Mouse (Mus musculus): ENCODE measurements around the gene Tyw1.

DNA sequence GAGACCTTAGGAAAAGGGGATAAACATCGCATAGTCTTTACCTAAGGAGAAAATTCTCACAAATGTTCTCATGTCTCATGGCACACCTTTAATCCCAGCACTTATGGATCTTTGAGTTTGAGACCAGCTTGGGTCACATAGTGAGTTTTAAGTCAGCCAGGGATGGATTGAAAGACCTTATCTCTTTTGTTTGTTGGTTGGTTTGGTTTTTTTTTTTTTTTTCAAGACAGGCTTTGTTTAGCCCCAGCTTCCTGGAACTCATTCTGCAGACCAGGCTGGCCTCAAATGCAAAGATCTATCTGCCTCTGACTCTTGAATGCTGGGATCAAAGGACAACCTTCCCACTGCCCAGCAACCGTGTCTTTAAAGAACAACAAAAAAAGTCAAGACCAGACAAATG, 34.1 kb upstream of the Tyw1 start:
- TF ChIP-seq CTCF (IDR thresholded peaks at IDR 0.05; ENCODE audit: low read depth, low read length) (no peak), POLR2A (IDR thresholded peaks at IDR 0.05; ENCODE audit: insufficient read depth, low read length) (no peak), EP300 (IDR thresholded peaks at IDR 0.05; ENCODE audit: insufficient read depth, low read depth, low read length) (no peak)
